Mouse (Mus musculus) forebrain, embryonic 11.5 days (tissue): Measurements from ENCODE around the gene Herpud1. TPM values are rescaled to one million over a fixed set of nuclear protein-coding genes. Genes with fewer than 3 reads are reported as not detected.

Experiments
- ATAC-seq: fragments of 200-750 bp; cut with Nextera tagmentation; replicated peaks from 2 replicates; pipeline ENCODE4 v1.8.0; 2017; ENCODE audit warnings: moderate TSS enrichment; ENCODE audit not compliant: low FRiP score
- DNase-seq: peaks from one replicate; pipeline ENCODE4 v3.0.0-alpha.2; 2017; ENCODE audit warnings: low spot score
- H3K27ac ChIP-seq: fragments of 300-500 bp; sonication (generic); 2 replicates; pipeline ENCODE4 v1.5.1; 2014; ENCODE audit warnings: low read depth, low read length
- H3K27me3 ChIP-seq: fragments of 300-500 bp; sonication (generic); 2 replicates; pipeline ENCODE4 v1.6.1; 2014; ENCODE audit warnings: mild to moderate bottlenecking, low read length, mixed read lengths; ENCODE audit not compliant: control insufficient read depth, insufficient read depth
- H3K36me3 ChIP-seq: fragments of 300-500 bp; sonication (generic); 2 replicates; pipeline ENCODE4 v1.6.1; 2014; ENCODE audit warnings: mild to moderate bottlenecking, low read length, moderate library complexity, mixed read lengths; ENCODE audit not compliant: control insufficient read depth, insufficient read depth
- H3K4me1 ChIP-seq: fragments of 300-500 bp; sonication (generic); replicated peaks from 2 replicates; pipeline ENCODE4 v1.6.1; 2014; ENCODE audit warnings: low read length, mixed read lengths; ENCODE audit not compliant: control insufficient read depth, insufficient read depth
- H3K4me2 ChIP-seq: fragments of 300-500 bp; sonication (generic); 2 replicates; pipeline ENCODE4 v1.6.1; 2014; ENCODE audit warnings: low read depth, mild to moderate bottlenecking, low read length, moderate library complexity, mixed read lengths; ENCODE audit not compliant: severe bottlenecking
- H3K4me3 ChIP-seq: fragments of 300-500 bp; sonication (generic); 2 replicates; pipeline ENCODE4 v1.5.1; 2014; ENCODE audit warnings: low read depth, low read length
- H3K9ac ChIP-seq: fragments of 300-500 bp; sonication (generic); 2 replicates; pipeline ENCODE4 v1.6.1; 2014; ENCODE audit warnings: low read length
- H3K9me3 ChIP-seq: fragments of 300-500 bp; sonication (generic); 2 replicates; pipeline ENCODE4 v1.6.1; 2016; ENCODE audit warnings: low read length, mixed read lengths; ENCODE audit not compliant: control insufficient read depth
- WGBS: fragments of 180-500 bp; shearing (Covaris S2); extraction: QIAGEN DNeasy Blood & Tissue Kit; methylation state at CpG from one replicate; pipeline ENCODE4 v1.1.7; 2014; 5-methylcytosine and 5-hydroxymethylcytosine counted together
- polyA plus RNA-seq: library from polyadenylated mRNA; unstranded; fragments of >200 nt; fragmentation: Nextera tagmentation; extraction: Ambion mirVana; gene quantifications from 2 replicates; pipeline ENCODE4 v1.2.1, GENCODE M21; 2014

Gene Herpud1
- polyA plus RNA-seq, 1 experiment from 2014 or later = 52.6 TPM

DNA sequence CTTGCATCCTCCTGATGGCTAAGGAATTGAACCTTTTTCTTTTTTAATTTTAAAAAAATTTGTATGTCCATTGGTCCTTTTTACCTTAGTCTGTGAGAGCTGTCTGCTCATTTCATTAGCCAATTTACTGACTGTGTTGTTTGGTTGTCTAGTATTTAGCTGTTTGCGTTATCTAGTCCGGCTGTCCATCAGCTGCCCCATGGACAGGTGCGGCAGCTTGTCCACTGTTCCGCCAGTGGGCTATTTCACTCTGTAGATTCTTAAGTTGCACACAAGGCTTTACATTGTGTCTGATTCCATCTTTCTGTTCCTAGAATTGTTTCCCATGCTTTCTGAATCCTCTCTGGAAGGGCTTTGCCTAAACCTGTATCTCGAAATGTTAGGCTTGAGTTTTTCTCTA is 52.4 kb downstream of the Herpud1 start:
- H3K9ac ChIP-seq = no peak overlapping the region
- 90% methylated on average over 5 of the region's 5 CpGs for WGBS
- ATAC-seq (no peak), DNase-seq (no peak)
- no peak overlapping the region for H3K4me3 ChIP-seq
- no peaks in the 10 kb centered on the region; the same call in 1 of the 2 replicates for H3K4me1 ChIP-seq
- H3K9me3 ChIP-seq = no peaks in the 10 kb centered on the region
- no peaks in the 10 kb centered on the region for H3K36me3 ChIP-seq
- H3K27ac ChIP-seq = no peak overlapping the region
- no peak overlapping the region for H3K4me2 ChIP-seq
- H3K27me3 ChIP-seq = no peaks in the 10 kb centered on the region; the same call in 1 of the 2 replicates

DNA sequence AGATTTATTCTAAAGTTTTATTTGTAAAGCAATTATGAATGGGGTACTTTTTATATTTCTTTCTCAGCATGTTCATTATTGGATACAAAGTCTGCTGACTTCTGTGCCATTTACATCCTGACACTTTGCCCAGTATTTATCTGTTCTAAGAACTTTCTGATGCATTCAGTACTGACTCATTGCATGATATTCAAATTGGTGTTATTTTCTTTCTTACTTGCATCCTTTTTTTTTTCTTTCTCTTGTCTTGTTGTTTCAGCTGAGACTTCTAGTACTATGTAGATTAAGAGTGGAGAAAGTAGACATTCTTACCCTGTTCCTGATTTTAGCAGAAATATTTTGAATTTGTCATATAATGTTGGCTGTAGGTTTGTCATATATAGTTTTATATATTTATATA is 53.5 kb downstream of the Herpud1 start:
- H3K9ac ChIP-seq = no peak overlapping the region
- H3K36me3 ChIP-seq = no peaks in the 10 kb centered on the region
- H3K27ac ChIP-seq = no peak overlapping the region
- no peak for ATAC-seq
- H3K27me3 ChIP-seq = no peaks in the 10 kb centered on the region
- no peak overlapping the region for H3K4me2 ChIP-seq
- no peak overlapping the region for H3K4me3 ChIP-seq
- DNase-seq = no peak
- no peaks in the 10 kb centered on the region for H3K4me1 ChIP-seq
- H3K9me3 ChIP-seq = no peaks in the 10 kb centered on the region

DNA sequence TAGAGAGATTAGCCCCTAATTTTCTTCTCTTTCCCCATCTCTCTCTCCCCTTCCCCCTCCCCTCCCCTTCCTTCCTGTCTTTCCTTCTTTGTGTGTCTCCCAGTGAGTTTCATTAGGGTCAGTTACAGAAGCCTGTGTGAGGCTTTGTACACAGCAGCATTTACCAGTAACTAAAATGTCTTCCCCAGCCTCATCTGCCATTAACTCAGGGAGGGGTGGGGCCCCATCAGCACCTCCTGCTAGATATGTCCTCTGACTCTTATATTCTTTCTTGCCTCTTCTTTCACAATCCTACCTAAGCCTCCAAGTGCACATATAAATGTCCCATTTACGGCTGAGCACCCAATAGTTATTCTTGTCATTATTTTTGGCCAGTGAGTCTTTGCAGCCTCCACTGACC is 54.2 kb downstream of the Herpud1 start:
- Histone ChIP-seq H3K27me3 (no peaks in the 10 kb centered on the region), H3K4me2 (no peak overlapping the region), H3K4me3 (no peak overlapping the region), H3K4me1 (no peaks in the 10 kb centered on the region), H3K9ac (no peak overlapping the region), H3K27ac (no peak overlapping the region), H3K9me3 (no peaks in the 10 kb centered on the region), H3K36me3 (no peaks in the 10 kb centered on the region)
- ATAC-seq = no peak
- no peak for DNase-seq
- WGBS = 91% methylated on average over 1 of the region's 1 CpGs

GRCm38 (mm10) chr8:94441686-94442085 is 55.4 kb downstream of the Herpud1 start:
- Histone ChIP-seq H3K4me3 (no peak overlapping the region), H3K27ac (no peak overlapping the region), H3K4me2 (no peak overlapping the region), H3K36me3 (no peaks in the 10 kb centered on the region), H3K9me3 (no peaks in the 10 kb centered on the region), H3K9ac (no peak overlapping the region), H3K4me1 (no peaks in the 10 kb centered on the region), H3K27me3 (no peaks in the 10 kb centered on the region)
- no peak for DNase-seq
- 79% methylated on average over 1 of the region's 1 CpGs for WGBS
- no peak for ATAC-seq

GRCm38 (mm10) chr8:94443153-94443552 is 56.9 kb downstream of the Herpud1 start:
- 95% methylated on average over 3 of the region's 3 CpGs for WGBS
- Histone ChIP-seq H3K4me1 (no peaks in the 10 kb centered on the region), H3K9ac (no peak overlapping the region), H3K9me3 (no peaks in the 10 kb centered on the region), H3K27me3 (no peaks in the 10 kb centered on the region), H3K4me2 (no peak overlapping the region), H3K27ac (no peak overlapping the region), H3K4me3 (no peak overlapping the region), H3K36me3 (no peaks in the 10 kb centered on the region)
- ATAC-seq = no peak
- no peak for DNase-seq

- H3K4me1 ChIP-seq = no peaks in the 10 kb centered on the region
- WGBS = 64% methylated on average over 2 of the region's 2 CpGs
- no peak for DNase-seq
- no peak overlapping the region for H3K27ac ChIP-seq
- ATAC-seq = no peak
- H3K4me3 ChIP-seq = no peak overlapping the region
- no peaks in the 10 kb centered on the region for H3K36me3 ChIP-seq
- H3K4me2 ChIP-seq = no peak overlapping the region
- no peak overlapping the region for H3K9ac ChIP-seq
- no peaks in the 10 kb centered on the region for H3K9me3 ChIP-seq
- H3K27me3 ChIP-seq = no peaks in the 10 kb centered on the region
Measured at GRCm38 (mm10) chr8:94444480-94444879, 58.2 kb downstream of the Herpud1 start.

Other genes starting within 250 kb of the Herpud1 start
- gene Mt4, start 249.2 kb upstream of the Herpud1 start, polyA plus RNA-seq = not detected in 2 replicates
- 43.6 and 52.3 TPM in 2 replicates for gene Mt3, start 233.8 kb upstream of the Herpud1 start, polyA plus RNA-seq
- 36.5 and 39.0 TPM in 2 replicates for gene Mt2, start 213.8 kb upstream of the Herpud1 start, polyA plus RNA-seq
- gene Mt1, start 207.4 kb upstream of the Herpud1 start, polyA plus RNA-seq = 109 and 120 TPM in 2 replicates
- gene Nup93, start 171.9 kb upstream of the Herpud1 start, polyA plus RNA-seq = 135 and 143 TPM in 2 replicates
- gene Slc12a3, start 57.2 kb upstream of the Herpud1 start, polyA plus RNA-seq = not detected in 2 replicates
- 0.09 and 0.51 TPM in 2 replicates for gene Nlrc5, start 47.9 kb downstream of the Herpud1 start, polyA plus RNA-seq
- gene Cpne2, start 146.6 kb downstream of the Herpud1 start, polyA plus RNA-seq = 19.9 and 23.1 TPM in 2 replicates
- 53.4 and 55.2 TPM in 2 replicates for gene Rspry1, start 215.5 kb downstream of the Herpud1 start, polyA plus RNA-seq
- gene Fam192a, start 215.6 kb downstream of the Herpud1 start, polyA plus RNA-seq = 102 and 108 TPM in 2 replicates